Mouse (Mus musculus) midbrain, postnatal 0 days (tissue): ENCODE measurements around the gene Setd4. TPM values are rescaled to one million over a fixed set of nuclear protein-coding genes. Genes with fewer than 3 reads are reported as not detected.

Experiments used
- ATAC-seq: fragments of 200-750 bp; cut with Nextera tagmentation; 2 replicates; pipeline ENCODE4 v1.8.0; 2017; ENCODE audit warnings: moderate number of reproducible peaks, mild to moderate bottlenecking, moderate TSS enrichment, moderate library complexity; ENCODE audit not compliant: low FRiP score
- DNase-seq: peaks from one replicate; pipeline ENCODE4 v3.0.0-alpha.2; 2015; ENCODE audit warnings: low spot score
- H3K27ac ChIP-seq: fragments of 300-500 bp; sonication (generic); 2 replicates; pipeline ENCODE4 v1.5.1; 2014; ENCODE audit warnings: low read depth, mild to moderate bottlenecking, low read length, mixed read lengths
- H3K27me3 ChIP-seq: fragments of 300-500 bp; sonication (generic); 2 replicates; pipeline ENCODE4 v1.6.1; 2014; ENCODE audit warnings: low read length, control low read depth, mixed read lengths; ENCODE audit not compliant: insufficient read depth
- H3K36me3 ChIP-seq: fragments of 300-500 bp; sonication (generic); 2 replicates; pipeline ENCODE4 v1.6.1; 2014; ENCODE audit warnings: low read length, control low read depth, mixed read lengths; ENCODE audit not compliant: insufficient read depth
- H3K4me1 ChIP-seq: fragments of 300-500 bp; sonication (generic); 2 replicates; pipeline ENCODE4 v1.6.1; 2014; ENCODE audit warnings: mild to moderate bottlenecking, control low read depth, antibody characterized with exemption, low read length, mixed read lengths; ENCODE audit not compliant: insufficient read depth
- H3K4me2 ChIP-seq: fragments of 300-500 bp; sonication (generic); 2 replicates; pipeline ENCODE4 v1.6.1; 2014; ENCODE audit warnings: low read depth, mild to moderate bottlenecking, low read length, mixed read lengths; ENCODE audit not compliant: poor library complexity, severe bottlenecking
- H3K4me3 ChIP-seq: fragments of 300-500 bp; sonication (generic); 2 replicates; pipeline ENCODE4 v1.5.1; 2014; ENCODE audit warnings: low read depth, mild to moderate bottlenecking, low read length, moderate library complexity
- H3K9ac ChIP-seq: fragments of 300-500 bp; sonication (generic); replicated peaks from 2 replicates; pipeline ENCODE4 v1.6.1; 2014; ENCODE audit warnings: mild to moderate bottlenecking, low read length, moderate library complexity, mixed read lengths; ENCODE audit not compliant: poor library complexity, severe bottlenecking
- H3K9me3 ChIP-seq: fragments of 300-500 bp; sonication (generic); 2 replicates; pipeline ENCODE4 v1.6.1; 2016; ENCODE audit warnings: low read length, control low read depth
- CTCF ChIP-seq: IDR thresholded peaks from 2 replicates; pipeline ENCODE4 v1.5.1; 2016; ENCODE audit warnings: antibody characterized with exemption, mild to moderate bottlenecking
- whole genome bisulfite sequencing: fragments of 180-500 bp; shearing (Covaris S2); extraction: QIAGEN DNeasy Blood & Tissue Kit; methylation state at CpG from one replicate; pipeline ENCODE4 v1.1.7; 2014; 5-methylcytosine and 5-hydroxymethylcytosine counted together
- polyA plus RNA-seq: library from polyadenylated mRNA; unstranded; fragments of >200 nt; fragmentation: Nextera tagmentation; extraction: Ambion mirVana; gene quantifications from 2 replicates; pipeline ENCODE4 v1.2.1, GENCODE M21; 2015
- total RNA-seq: library from RNA; depleted of rRNA; stranded (reverse); fragments of >200 nt; gene quantifications from 2 replicates; pipeline ENCODE4 v1.2.3, GENCODE M21; 2014

Setd4 gene
- total and polyA plus RNA-seq, 2 experiments from 2014 or later: 14.9 to 20.3 TPM

- no peaks in the 10 kb centered on the region for H3K27me3 ChIP-seq
- 94% methylated on average over 7 of the region's 7 CpGs for WGBS
- H3K27ac ChIP-seq: no peak overlapping the region
- peaks cover 42% of the 10 kb centered on the region for H3K36me3 ChIP-seq
- DNase-seq (no peak), ATAC-seq (no peak)
- H3K4me3 ChIP-seq: no peak overlapping the region
- no peak overlapping the region for H3K9ac ChIP-seq
- H3K4me1 ChIP-seq: no peaks in the 10 kb centered on the region
- H3K9me3 ChIP-seq: no peaks in the 10 kb centered on the region
- H3K4me2 ChIP-seq: no peak overlapping the region
- TF ChIP-seq CTCF: no peak
These were observed 7.1 kb downstream of the Setd4 start for GRCm38 (mm10) chr16:93596807-93597206.

GRCm38 (mm10) chr16:93595766-93596165 lies 8.1 kb downstream of the Setd4 start:
- 92% methylated on average over 5 of the region's 5 CpGs for WGBS
- Histone ChIP-seq H3K9me3 (no peaks in the 10 kb centered on the region), H3K27me3 (no peaks in the 10 kb centered on the region), H3K4me3 (no peak overlapping the region), H3K36me3 (peaks cover 46% of the 10 kb centered on the region), H3K27ac (no peak overlapping the region), H3K4me2 (no peak overlapping the region), H3K4me1 (no peaks in the 10 kb centered on the region), H3K9ac (no peak overlapping the region)
- no peak for TF ChIP-seq CTCF
- DNase-seq: no peak
- ATAC-seq: no peak

GRCm38 (mm10) chr16:93594448-93594847 lies 9.4 kb downstream of the Setd4 start:
- Histone ChIP-seq H3K36me3 (peaks cover 59% of the 10 kb centered on the region), H3K9ac (no peak overlapping the region), H3K27me3 (no peaks in the 10 kb centered on the region), H3K27ac (no peak overlapping the region), H3K4me1 (no peaks in the 10 kb centered on the region), H3K9me3 (no peaks in the 10 kb centered on the region), H3K4me3 (no peak overlapping the region), H3K4me2 (no peak overlapping the region)
- no peak for TF ChIP-seq CTCF
- 88% methylated on average over 10 of the region's 10 CpGs for WGBS
- ATAC-seq (no peak), DNase-seq (no peak)

GRCm38 (mm10) chr16:93593406-93593805 lies 10.5 kb downstream of the Setd4 start:
- H3K36me3 ChIP-seq: peaks cover 60% of the 10 kb centered on the region

GRCm38 (mm10) chr16:93592711-93593110 lies 11.2 kb downstream of the Setd4 start:
- Histone ChIP-seq H3K4me3 (no peak overlapping the region), H3K9ac (no peak overlapping the region), H3K9me3 (no peaks in the 10 kb centered on the region), H3K27me3 (no peaks in the 10 kb centered on the region), H3K4me1 (no peaks in the 10 kb centered on the region), H3K36me3 (peaks cover 53% of the 10 kb centered on the region), H3K4me2 (no peak overlapping the region), H3K27ac (no peak overlapping the region)
- TF ChIP-seq CTCF: no peak
- WGBS: 96% methylated on average over 3 of the region's 3 CpGs
- DNase-seq (no peak), ATAC-seq (no peak)

More at GRCm38 (mm10) chr16:93593406-93593805, 10.5 kb downstream of the Setd4 start:
- ATAC-seq (no peak), DNase-seq (no peak)
- Histone ChIP-seq H3K9ac (no peak overlapping the region), H3K4me1 (no peaks in the 10 kb centered on the region), H3K27me3 (no peaks in the 10 kb centered on the region), H3K4me2 (no peak overlapping the region), H3K9me3 (no peaks in the 10 kb centered on the region), H3K4me3 (no peak overlapping the region), H3K27ac (no peak overlapping the region)
- WGBS: 92% methylated on average over 8 of the region's 8 CpGs
- no peak for TF ChIP-seq CTCF

- no peaks in the 10 kb centered on the region for H3K27me3 ChIP-seq
- DNase-seq (no peak), ATAC-seq (no peak)
- no peak for TF ChIP-seq CTCF
- no peaks in the 10 kb centered on the region for H3K4me1 ChIP-seq
- H3K36me3 ChIP-seq: peaks cover 43% of the 10 kb centered on the region
- WGBS: 90% methylated on average over 20 of the region's 20 CpGs
- H3K27ac ChIP-seq: no peak overlapping the region
- no peak overlapping the region for H3K9ac ChIP-seq
- H3K9me3 ChIP-seq: no peaks in the 10 kb centered on the region
- H3K4me3 ChIP-seq: no peak overlapping the region
- H3K4me2 ChIP-seq: no peak overlapping the region
These were observed 12.1 kb downstream of the Setd4 start for GRCm38 (mm10) chr16:93591450-93592430.
